ENCODE assay signal across 8 mouse cellular contexts in the genomic region with DNA sequence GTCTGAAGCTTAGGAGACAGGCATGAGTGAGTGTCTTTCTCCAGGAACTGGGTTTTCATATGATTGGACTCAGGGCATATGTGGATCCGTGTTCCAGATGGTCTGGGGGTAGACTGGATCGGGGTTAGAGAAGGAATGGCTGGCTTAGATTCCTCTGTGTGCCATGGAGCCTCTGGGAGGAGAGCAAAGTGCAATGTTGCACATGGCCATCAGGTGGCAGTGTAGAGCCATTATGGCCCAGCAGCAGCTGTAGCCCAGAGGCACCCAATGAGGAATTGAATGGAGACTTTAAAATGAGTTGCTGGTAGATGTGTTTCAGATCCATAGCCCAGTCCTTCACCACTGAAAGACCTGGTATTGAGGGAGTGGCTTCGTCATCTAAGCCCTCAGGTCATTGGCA. TPM values are rescaled to one million over a fixed set of nuclear protein-coding genes. Genes with fewer than 3 reads are reported as not detected.
DNase-seq lines count a peak whose midpoint lies in the region; ATAC-seq lines count a peak whose summit lies in the region.

No protein-coding gene starts in this region.

- H3K27me3 ChIP-seq in embryonic facial prominence, embryonic 15.5 days: no peaks in the 10 kb centered on the region
- peaks cover 20% of the 10 kb centered on the region for H3K27me3 ChIP-seq in hindbrain, embryonic 10.5 days (ENCODE audit: insufficient read depth, poor library complexity, severe bottlenecking)

- peak; percentile 12; the same call in 1 of the 2 replicates for ATAC-seq in embryonic facial prominence, embryonic 15.5 days (ENCODE audit: insufficient number of reproducible peaks, low FRiP score, low TSS enrichment, low read depth)
- ATAC-seq in megakaryocyte progenitor cell, adult 5-6 weeks (replicated peaks; ENCODE audit: poor library complexity): peak; percentile 90

- H3K27ac ChIP-seq in embryonic facial prominence, embryonic 15.5 days (replicated peaks): no peak overlapping the region
- H3K27ac ChIP-seq in hindbrain, embryonic 10.5 days: no peak overlapping the region

- H3K4me3 ChIP-seq in embryonic facial prominence, embryonic 15.5 days (replicated peaks): no peak overlapping the region
- no peak overlapping the region for H3K4me3 ChIP-seq in hindbrain, embryonic 10.5 days

- H3K9ac ChIP-seq in embryonic facial prominence, embryonic 15.5 days: no peak overlapping the region

- peaks cover 27% of the 10 kb centered on the region; the same call in 1 of the 2 replicates for H3K36me3 ChIP-seq in embryonic facial prominence, embryonic 15.5 days
- H3K36me3 ChIP-seq in hindbrain, embryonic 10.5 days: no peaks in the 10 kb centered on the region

- peak; percentile 53 to 64 for DNase-seq in left cerebral cortex, adult 18-20 months (ENCODE audit: low spot score in 2 of 2)
- DNase-seq in left cerebral cortex, adult 11 months (ENCODE audit: low spot score): no peak
- DNase-seq in brain, adult 2 months (ENCODE audit: low read depth, low spot score): peak; percentile 85
- peak; percentile 81 for DNase-seq in hindbrain, embryonic 10.5 days (ENCODE audit: low spot score)
- peak; percentile 68 to 74 for DNase-seq in layer of hippocampus, postnatal 36 days
- peak; percentile 62 for DNase-seq in right cerebral cortex, postnatal 25 days

- no peaks in the 10 kb centered on the region for H3K9me3 ChIP-seq in embryonic facial prominence, embryonic 15.5 days (replicated peaks)
- H3K9me3 ChIP-seq in hindbrain, embryonic 10.5 days: no peaks in the 10 kb centered on the region

- H3K4me1 ChIP-seq in embryonic facial prominence, embryonic 15.5 days: peaks cover 16% of the 10 kb centered on the region
- no peaks in the 10 kb centered on the region; the same call in 1 of the 2 replicates for H3K4me1 ChIP-seq in hindbrain, embryonic 10.5 days (replicated peaks)

- no peak overlapping the region for H3K4me2 ChIP-seq in embryonic facial prominence, embryonic 15.5 days (replicated peaks)

- WGBS in embryonic facial prominence, embryonic 15.5 days: 11% methylated on average over 3 of the region's 3 CpGs
- WGBS in hindbrain, embryonic 10.5 days: 23% methylated on average over 3 of the region's 3 CpGs

RNA-seq across cellular contexts. Expression of a gene that starts 17.8 kb away (rescaled TPM):
- 1 to 10 TPM; 4.3 to 4.6 TPM for total RNA-seq in left cerebral cortex, adult 18-20 months (2021)
- polyA plus RNA-seq in embryonic facial prominence, embryonic 15.5 days (2015; fragmentation: Nextera tagmentation; extraction: Ambion mirVana): 19.0 and 23.0 TPM in 2 replicates
- polyA plus RNA-seq in hindbrain, embryonic 10.5 days (2016; fragmentation: Nextera tagmentation; extraction: Ambion mirVana): 1.8 and 2.0 TPM in 2 replicates
- 1 to 10 TPM; 2.2 to 2.7 TPM for total RNA-seq in layer of hippocampus, postnatal 36 days (2021)
- total RNA-seq in megakaryocyte progenitor cell, adult 5-6 weeks (2015): not detected in 2 replicates
- not detected in 2 replicates for total RNA-seq in megakaryocyte progenitor cell, adult 5-6 weeks (2017)

RNA-seq across cellular contexts. Expression of a gene that starts 27.0 kb away (rescaled TPM):
- total RNA-seq in left cerebral cortex, adult 18-20 months (2021): 10 to 100 TPM; 38.7 to 40.4 TPM
- 34.2 and 38.0 TPM in 2 replicates for polyA plus RNA-seq in embryonic facial prominence, embryonic 15.5 days (2015; fragmentation: Nextera tagmentation; extraction: Ambion mirVana)
- polyA plus RNA-seq in hindbrain, embryonic 10.5 days (2016; fragmentation: Nextera tagmentation; extraction: Ambion mirVana): 23.7 and 31.1 TPM in 2 replicates
- total RNA-seq in layer of hippocampus, postnatal 36 days (2021): 10 to 100 TPM; 39.9 TPM
- total RNA-seq in megakaryocyte progenitor cell, adult 5-6 weeks (2015): 17.6 and 19.2 TPM in 2 replicates
- total RNA-seq in megakaryocyte progenitor cell, adult 5-6 weeks (2017): 18.7 and 20.0 TPM in 2 replicates

RNA-seq across cellular contexts. Expression of a gene that starts 30.8 kb away (rescaled TPM):
- total RNA-seq in left cerebral cortex, adult 18-20 months (2021): 10 to 100 TPM; 13.3 to 14.1 TPM
- 8.6 and 8.7 TPM in 2 replicates for polyA plus RNA-seq in embryonic facial prominence, embryonic 15.5 days (2015; fragmentation: Nextera tagmentation; extraction: Ambion mirVana)
- 8.7 and 8.9 TPM in 2 replicates for polyA plus RNA-seq in hindbrain, embryonic 10.5 days (2016; fragmentation: Nextera tagmentation; extraction: Ambion mirVana)
- total RNA-seq in layer of hippocampus, postnatal 36 days (2021): 10 to 100 TPM; 15.2 to 15.5 TPM
- total RNA-seq in megakaryocyte progenitor cell, adult 5-6 weeks (2015): 0.89 and 1.2 TPM in 2 replicates
- total RNA-seq in megakaryocyte progenitor cell, adult 5-6 weeks (2017): 3.2 and 4.6 TPM in 2 replicates

RNA-seq across cellular contexts. Expression of a gene that starts 44.0 kb away (rescaled TPM):
- 10 to 100 TPM; 21.7 to 21.9 TPM for total RNA-seq in left cerebral cortex, adult 18-20 months (2021)
- 15.6 and 19.8 TPM in 2 replicates for polyA plus RNA-seq in embryonic facial prominence, embryonic 15.5 days (2015; fragmentation: Nextera tagmentation; extraction: Ambion mirVana)
- polyA plus RNA-seq in hindbrain, embryonic 10.5 days (2016; fragmentation: Nextera tagmentation; extraction: Ambion mirVana): 1.8 and 2.0 TPM in 2 replicates
- 10 to 100 TPM; 17.1 to 17.3 TPM for total RNA-seq in layer of hippocampus, postnatal 36 days (2021)
- 92.3 and 118 TPM in 2 replicates for total RNA-seq in megakaryocyte progenitor cell, adult 5-6 weeks (2015)
- 51.7 and 56.3 TPM in 2 replicates for total RNA-seq in megakaryocyte progenitor cell, adult 5-6 weeks (2017)
